Mouse (Mus musculus) heart, adult 18-20 months (tissue): Measurements from ENCODE around the gene Rsph14. TPM values are rescaled to one million over a fixed set of nuclear protein-coding genes. Genes with fewer than 3 reads are reported as not detected.
A peak's percentile ranks its signal among the peaks of the same experiment; 100 is the strongest.

Experiments used
- DNase-seq, 2 experiments: peaks; one replicate each; pipeline ENCODE4 v3.0.0; 2021 to 2022; ENCODE audit warnings: mixed read lengths in 1 of 2
- total RNA-seq, 2 experiments: library from RNA; stranded (reverse); gene quantifications; 2 replicates each; pipeline ENCODE4 v1.2.3; 2021

Gene Rsph14
- total RNA-seq, 2 experiments from 2014 or later: not detected

DNA sequence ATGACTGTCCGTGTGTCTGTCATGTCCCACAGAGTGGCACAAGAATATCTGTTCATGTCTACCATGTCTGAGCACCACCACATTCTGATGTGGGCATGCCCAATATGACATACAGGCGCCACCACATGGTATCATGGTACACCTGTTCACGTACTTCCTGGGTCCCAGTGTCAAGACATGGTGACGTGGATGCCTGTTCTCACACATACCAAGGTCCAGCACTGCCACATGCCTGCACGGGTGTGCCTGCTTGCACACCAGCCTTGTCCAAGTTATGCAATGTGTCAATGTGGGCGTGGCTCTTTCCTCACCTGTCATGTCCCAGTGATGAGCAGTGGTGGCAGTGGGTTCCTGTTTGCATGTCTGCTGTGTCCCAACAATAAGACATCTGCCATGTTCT is 99.9 kb downstream of the Rsph14 start:
- no peak for DNase-seq

GRCm38 (mm10) chr10:74931631-74932030 is 100.8 kb downstream of the Rsph14 start:
- no peak for DNase-seq

GRCm38 (mm10) chr10:74930541-74930940 is 101.8 kb downstream of the Rsph14 start:
- DNase-seq: no peak

GRCm38 (mm10) chr10:74929578-74929977 is 102.8 kb downstream of the Rsph14 start:
- DNase-seq: no peak

GRCm38 (mm10) chr10:74928276-74928675 is 104.1 kb downstream of the Rsph14 start:
- DNase-seq: no peak

GRCm38 (mm10) chr10:74925324-74925723 is 107.1 kb downstream of the Rsph14 start:
- DNase-seq: peak; percentile 10 to 34

DNA sequence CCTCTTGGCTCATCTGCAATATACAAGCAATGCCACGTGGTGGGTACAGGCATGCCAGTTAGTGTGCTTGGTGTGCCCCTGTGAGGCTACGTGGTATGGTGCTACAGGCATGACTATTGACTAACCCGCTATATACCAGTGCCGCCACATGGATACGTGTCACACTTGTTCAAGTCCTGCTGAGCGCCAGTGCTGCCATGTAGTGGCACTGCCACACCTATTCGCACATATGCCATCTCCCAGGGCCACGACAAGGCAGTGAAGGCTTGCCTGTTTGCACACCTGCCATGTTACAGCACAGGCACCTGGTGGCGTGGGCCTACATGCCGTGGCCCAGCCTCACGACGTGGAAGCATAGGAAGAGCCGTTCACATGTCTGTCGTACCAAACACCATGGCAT is 108.1 kb downstream of the Rsph14 start:
- no peak for DNase-seq

DNA sequence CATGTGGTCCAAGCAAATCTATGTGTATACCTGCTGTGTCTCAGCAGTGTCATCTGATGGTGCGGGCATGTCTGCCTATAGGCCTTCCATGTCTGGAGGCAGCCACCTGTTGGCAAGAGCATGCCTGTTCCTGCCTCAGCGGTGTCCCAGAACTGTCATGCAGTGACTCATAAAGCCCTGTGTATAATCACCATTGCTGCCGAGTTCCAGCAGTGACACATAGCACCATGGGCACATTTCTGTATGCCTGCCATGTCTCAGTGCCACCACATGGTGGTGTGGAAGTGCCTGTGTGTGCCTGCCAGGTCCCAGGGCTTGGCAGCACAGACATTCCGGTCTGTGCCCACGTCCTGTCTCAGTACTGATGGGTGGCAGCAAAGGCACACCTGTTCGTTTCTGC is 109.6 kb downstream of the Rsph14 start:
- no peak for DNase-seq

DNA sequence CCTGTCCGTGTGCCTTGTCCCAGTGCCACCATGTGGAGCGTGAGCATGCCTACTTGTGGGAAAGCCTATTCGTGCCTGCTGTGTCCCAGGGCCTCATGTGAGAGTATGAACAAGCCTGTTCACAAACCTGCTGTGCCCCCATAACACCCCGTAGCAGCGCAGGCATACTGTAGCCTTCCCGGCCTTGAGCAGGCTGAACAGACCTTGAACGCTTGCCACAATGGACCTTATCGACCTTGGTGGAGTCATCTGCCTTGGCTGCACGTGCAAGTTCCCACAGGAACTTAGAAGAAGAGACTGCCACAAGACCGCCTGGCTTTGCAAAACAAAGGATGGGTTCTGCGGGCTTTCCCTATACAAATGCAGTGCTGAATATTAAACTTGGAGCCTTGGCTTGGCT is 110.8 kb downstream of the Rsph14 start:
- no peak for DNase-seq

DNA sequence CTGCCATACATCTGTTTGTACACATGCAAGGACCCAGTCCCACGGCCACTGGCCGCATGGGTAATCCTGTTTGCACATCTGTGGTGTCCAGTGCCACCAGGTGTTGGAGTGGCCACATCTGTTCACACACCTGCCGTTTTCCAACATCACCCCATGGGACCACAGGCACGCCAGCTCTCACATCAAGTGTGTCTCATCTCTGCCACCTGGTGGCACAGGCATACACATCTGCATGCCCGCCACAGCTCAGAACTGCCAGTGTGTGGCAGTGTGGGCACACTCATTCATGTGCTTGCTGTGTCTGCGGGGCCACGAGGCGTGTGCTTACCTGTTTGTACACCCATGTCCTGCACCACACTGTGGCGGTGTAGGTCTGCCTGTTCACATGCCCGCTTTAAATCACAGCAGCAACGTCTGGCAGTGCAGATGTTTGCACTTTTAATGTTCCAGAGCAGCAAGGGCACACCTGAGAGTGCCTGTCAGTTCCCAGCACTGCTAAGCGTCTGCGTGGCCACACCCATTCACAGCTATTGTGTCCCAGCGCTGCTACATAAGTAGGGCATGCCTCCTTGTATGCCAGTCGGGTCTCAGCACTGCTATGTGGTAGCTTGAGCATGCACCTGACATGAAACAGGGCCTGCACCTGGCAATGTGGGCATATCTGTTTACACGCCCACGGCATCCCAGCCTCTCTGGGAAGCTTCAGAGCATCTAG is 111.4 kb downstream of the Rsph14 start:
- DNase-seq: peak; percentile 34 to 39

DNA sequence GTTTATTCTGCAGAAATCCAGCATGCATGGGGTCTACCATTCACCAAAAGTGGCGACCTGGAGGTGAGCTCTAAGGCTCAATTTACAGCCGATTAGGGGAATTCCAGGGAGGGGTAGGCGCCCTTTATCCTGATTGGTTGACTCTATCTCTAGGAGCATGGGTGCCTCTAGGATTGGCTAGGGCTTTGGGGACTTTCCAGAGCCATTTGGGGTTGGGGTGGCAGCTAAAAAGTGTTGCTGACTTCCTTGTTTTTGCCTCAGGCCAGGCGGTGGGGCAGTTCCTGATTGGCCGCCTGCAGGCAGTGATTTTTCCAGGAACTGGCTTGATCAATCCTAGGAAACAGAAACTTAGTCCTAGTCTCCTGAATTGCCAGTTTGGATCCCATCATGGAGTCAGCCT is 113.1 kb downstream of the Rsph14 start:
- no peak for DNase-seq

GRCm38 (mm10) chr10:74908431-74908830 is 124.0 kb downstream of the Rsph14 start:
- DNase-seq: no peak

Other genes with a start within 250 kb of the Rsph14 start
- under 1 TPM; 0.33 to 0.57 TPM for gene Gnaz, start 65.4 kb downstream of the Rsph14 start, total RNA-seq
- gene Rab36, start 4.5 kb upstream of the Rsph14 start, total RNA-seq: under 1 TPM; 0.57 to 0.75 TPM
- gene Bcr, start 28.0 kb upstream of the Rsph14 start, total RNA-seq: 10 to 100 TPM in 1 of 2 experiments, 1 to 10 TPM in 1; 8.7 to 10.7 TPM
- 10 to 100 TPM; 41.0 to 41.7 TPM for gene Specc1l, start 179.5 kb upstream of the Rsph14 start, total RNA-seq